Mouse (Mus musculus) erythroblast, embryonic 14.5 days (primary cell): ENCODE results near the gene P2rx7.

Experiments
- GATA1 ChIP-seq: IDR thresholded peaks from 2 replicates; pipeline ENCODE4 v1.6.1; 2012; ENCODE audit warnings: low read length, inconsistent platforms, mixed read lengths
- TAL1 ChIP-seq: IDR thresholded peaks from 3 replicates; pipeline ENCODE4 v1.6.1; 2012; ENCODE audit warnings: low read length, inconsistent platforms, mixed read lengths

GRCm38 (mm10) chr5:122665036-122665435, 21.3 kb downstream of the P2rx7 start:
- TF ChIP-seq GATA1: no peak
- no peak for TF ChIP-seq TAL1
